15 mouse cellular contexts compared by ENCODE assay signal in genomic region chr9:106512729-106513450, GRCm38 (mm10). TPM values are rescaled to one million over a fixed set of nuclear protein-coding genes. Genes with fewer than 3 reads are reported as not detected.
DNase-seq lines count a peak whose midpoint lies in the region; ATAC-seq and TF ChIP-seq lines count a peak whose summit lies in the region.
"Had no signal": no experiment of that assay in that cellular context is flagged by ENCODE, and none has a peak within 500 bp of the region (broad histone marks: within the 10 kb centered on the region; RNA-seq: fewer than 3 reads in every experiment).

No protein-coding gene starts in this region.

- no peaks in the 10 kb centered on the region for H3K9me3 ChIP-seq in forebrain, postnatal 0 days (ENCODE audit: low read length)
- no peaks in the 10 kb centered on the region for H3K9me3 ChIP-seq in forebrain, embryonic 11.5 days (ENCODE audit: control insufficient read depth, low read length)
- no peaks in the 10 kb centered on the region for H3K9me3 ChIP-seq in G1E (replicated peaks)
- no peaks in the 10 kb centered on the region for H3K9me3 ChIP-seq in lung, embryonic 16.5 days (ENCODE audit: control insufficient read depth, low read length)
- no peaks in the 10 kb centered on the region for H3K9me3 ChIP-seq in hindbrain, embryonic 10.5 days

- no peak overlapping the region for H3K4me2 ChIP-seq in forebrain, postnatal 0 days (ENCODE audit: low read depth)
- no peak overlapping the region for H3K4me2 ChIP-seq in forebrain, embryonic 11.5 days (ENCODE audit: low read depth, low read length, severe bottlenecking)
- H3K4me2 ChIP-seq in lung, embryonic 16.5 days (ENCODE audit: low read depth, low read length), result no peak overlapping the region

- no peak overlapping the region for H3K4me3 ChIP-seq in forebrain, postnatal 0 days (ENCODE audit: low read depth, low read length)
- H3K4me3 ChIP-seq in forebrain, embryonic 11.5 days (ENCODE audit: low read depth, low read length), result no peak overlapping the region
- H3K4me3 ChIP-seq in layer of hippocampus, adult 2 months, result no peak overlapping the region
- no peak overlapping the region; the same call in 1 of the 2 replicates for H3K4me3 ChIP-seq in G1E (ENCODE audit: low read depth, low read length)
- no peak overlapping the region for H3K4me3 ChIP-seq in lung, embryonic 16.5 days (ENCODE audit: low read length)
- H3K4me3 ChIP-seq in hindbrain, embryonic 10.5 days, result no peak overlapping the region

- no peaks in the 10 kb centered on the region for H3K36me3 ChIP-seq in forebrain, postnatal 0 days (ENCODE audit: insufficient read depth)
- no peaks in the 10 kb centered on the region for H3K36me3 ChIP-seq in forebrain, embryonic 11.5 days (ENCODE audit: control insufficient read depth, insufficient read depth, low read length)
- H3K36me3 ChIP-seq in G1E (replicated peaks), result no peaks in the 10 kb centered on the region
- no peaks in the 10 kb centered on the region for H3K36me3 ChIP-seq in lung, embryonic 16.5 days (ENCODE audit: control insufficient read depth, insufficient read depth, low read length)
- H3K36me3 ChIP-seq in hindbrain, embryonic 10.5 days, result no peaks in the 10 kb centered on the region

- WGBS in forebrain, postnatal 0 days, result 35% methylated on average over 13 of the region's 13 CpGs
- WGBS in forebrain, embryonic 11.5 days, result 69% methylated on average over 13 of the region's 13 CpGs
- 35% methylated on average over 13 of the region's 13 CpGs for WGBS in lung, embryonic 16.5 days
- 77% methylated on average over 13 of the region's 13 CpGs for WGBS in hindbrain, embryonic 10.5 days

- no peak for TF ChIP-seq CTCF in forebrain, postnatal 0 days (IDR thresholded peaks at IDR 0.05; ENCODE audit: low read depth)
- no peak for TF ChIP-seq CTCF in layer of hippocampus, adult 2 months (conservative IDR thresholded peaks at IDR 0.05)
- TF ChIP-seq CTCF in G1E (IDR thresholded peaks at IDR 0.05; ENCODE audit: low read depth, low read length), result no peak

- H3K27me3 ChIP-seq in forebrain, postnatal 0 days (ENCODE audit: insufficient read depth, low read length), result no peaks in the 10 kb centered on the region
- no peaks in the 10 kb centered on the region for H3K27me3 ChIP-seq in forebrain, embryonic 11.5 days (ENCODE audit: control insufficient read depth, insufficient read depth, low read length)
- peaks cover 4% of the 10 kb centered on the region for H3K27me3 ChIP-seq in G1E (ENCODE audit: insufficient read depth, low read length)
- H3K27me3 ChIP-seq in lung, embryonic 16.5 days (ENCODE audit: control insufficient read depth, insufficient read depth, low read depth, low read length), result no peaks in the 10 kb centered on the region
- no peaks in the 10 kb centered on the region for H3K27me3 ChIP-seq in hindbrain, embryonic 10.5 days (ENCODE audit: insufficient read depth, poor library complexity, severe bottlenecking)

- H3K4me1 ChIP-seq in forebrain, postnatal 0 days (ENCODE audit: insufficient read depth), result peaks cover 6% of the 10 kb centered on the region
- H3K4me1 ChIP-seq in forebrain, embryonic 11.5 days (replicated peaks; ENCODE audit: control insufficient read depth, insufficient read depth, low read length), result no peaks in the 10 kb centered on the region
- peaks cover 35% of the 10 kb centered on the region for H3K4me1 ChIP-seq in G1E (ENCODE audit: insufficient read depth, low read depth, low read length)
- peaks cover 8% of the 10 kb centered on the region for H3K4me1 ChIP-seq in lung, embryonic 16.5 days (replicated peaks; ENCODE audit: control insufficient read depth, insufficient read depth, low read length)
- no peaks in the 10 kb centered on the region for H3K4me1 ChIP-seq in hindbrain, embryonic 10.5 days (replicated peaks)

- H3K27ac ChIP-seq in forebrain, postnatal 0 days (ENCODE audit: low read depth, low read length), result peak overlapping the region; percentile 51
- H3K27ac ChIP-seq in forebrain, embryonic 11.5 days (ENCODE audit: low read depth, low read length), result no peak overlapping the region
- H3K27ac ChIP-seq in layer of hippocampus, adult 2 months, result no peak overlapping the region
- H3K27ac ChIP-seq in lung, embryonic 16.5 days (ENCODE audit: low read length), result no peak overlapping the region
- H3K27ac ChIP-seq in hindbrain, embryonic 10.5 days, result no peak overlapping the region

- ATAC-seq in forebrain, postnatal 0 days, result peak; percentile 83
- ATAC-seq in forebrain, embryonic 11.5 days (replicated peaks; ENCODE audit: low FRiP score), result no peak
- no peak; the same call in 1 of the 2 replicates for ATAC-seq in G1E (ENCODE audit: extremely low read depth, insufficient number of reproducible peaks, low FRiP score, poor library complexity, severe bottlenecking)
- peak; percentile 54 for ATAC-seq in lung, embryonic 16.5 days (ENCODE audit: low read depth)
- ATAC-seq: intestine, embryonic 16.5 days had no signal

- peak; percentile 68 for DNase-seq in forebrain, postnatal 0 days
- no peak for DNase-seq in forebrain, embryonic 11.5 days (ENCODE audit: low spot score)
- DNase-seq in layer of hippocampus, adult 2 months (ENCODE audit: low spot score in 2 of 2), result peak; percentile 10 to 34
- no peak for DNase-seq in layer of hippocampus, adult 9-10 months (ENCODE audit: low spot score)
- peak; percentile 43 for DNase-seq in G1E (ENCODE audit: low spot score)
- no peak for DNase-seq in hindbrain, embryonic 10.5 days (ENCODE audit: low spot score)
- no peak for DNase-seq in spleen, postnatal 10 days (ENCODE audit: low spot score in 2 of 2)
- DNase-seq: cerebellum, postnatal 14 days had no signal

- no peak overlapping the region for H3K9ac ChIP-seq in forebrain, postnatal 0 days
- H3K9ac ChIP-seq in forebrain, embryonic 11.5 days (ENCODE audit: low read length), result no peak overlapping the region
- H3K9ac ChIP-seq in lung, embryonic 16.5 days (ENCODE audit: low read length), result no peak overlapping the region

RNA-seq across cellular contexts. Expression of gene Iqcf5, which starts 1.5 kb away (rescaled TPM):
- total RNA-seq in forebrain, postnatal 0 days (2014; rRNA removed), result not detected in 2 replicates
- polyA plus RNA-seq in forebrain, postnatal 0 days (2015; fragmentation: Nextera tagmentation; extraction: Ambion mirVana), result 0.41 TPM in 1 of 2 replicates, not detected in the other
- not detected in 2 replicates for polyA plus RNA-seq in forebrain, embryonic 11.5 days (2014; fragmentation: Nextera tagmentation; extraction: Ambion mirVana)
- total RNA-seq in layer of hippocampus, adult 2 months (2021), result not detected
- 3.6 and 5.3 TPM in 2 replicates for total RNA-seq in G1E (2014; fragmentation: Nextera tagmentation)
- total RNA-seq in G1E (2017), result 0.76 and 1.2 TPM in 2 replicates
- polyA plus RNA-seq in G1E (2012), result 0.13 TPM in 1 of 2 replicates, not detected in the other
- polyA plus RNA-seq in lung, embryonic 16.5 days (2015; fragmentation: Nextera tagmentation; extraction: Ambion mirVana), result not detected in 2 replicates
- polyA plus RNA-seq in hindbrain, embryonic 10.5 days (2016; fragmentation: Nextera tagmentation; extraction: Ambion mirVana), result not detected in 2 replicates
- total RNA-seq: gastrocnemius, adult 18-20 months had no signal
- polyA plus RNA-seq: C2C12; heart, embryonic 16.5 days; intestine, embryonic 16.5 days; liver, embryonic 16.5 days; small intestine, adult 2 months had no signal

RNA-seq across cellular contexts. Expression of gene Iqcf1, which starts 13.1 kb away (rescaled TPM):
- total RNA-seq in forebrain, postnatal 0 days (2014; rRNA removed), result not detected in 2 replicates
- not detected in 2 replicates for polyA plus RNA-seq in forebrain, postnatal 0 days (2015; fragmentation: Nextera tagmentation; extraction: Ambion mirVana)
- not detected in 2 replicates for polyA plus RNA-seq in forebrain, embryonic 11.5 days (2014; fragmentation: Nextera tagmentation; extraction: Ambion mirVana)
- total RNA-seq in layer of hippocampus, adult 2 months (2021), result not detected
- total RNA-seq in G1E (2014; fragmentation: Nextera tagmentation) (not detected in 2 replicates), G1E (2017) (not detected in 2 replicates)
- not detected in 2 replicates for polyA plus RNA-seq in G1E (2012)
- not detected in 2 replicates for polyA plus RNA-seq in lung, embryonic 16.5 days (2015; fragmentation: Nextera tagmentation; extraction: Ambion mirVana)
- not detected in 2 replicates for polyA plus RNA-seq in hindbrain, embryonic 10.5 days (2016; fragmentation: Nextera tagmentation; extraction: Ambion mirVana)
- total RNA-seq: gastrocnemius, adult 18-20 months had no signal
- polyA plus RNA-seq: heart, embryonic 16.5 days; intestine, embryonic 16.5 days; liver, embryonic 16.5 days; small intestine, adult 2 months had no signal

RNA-seq across cellular contexts. Expression of gene Parp3, which starts 36.1 kb away (rescaled TPM):
- 2.2 and 6.2 TPM in 2 replicates for total RNA-seq in forebrain, postnatal 0 days (2014; rRNA removed)
- 1.4 and 1.7 TPM in 2 replicates for polyA plus RNA-seq in forebrain, postnatal 0 days (2015; fragmentation: Nextera tagmentation; extraction: Ambion mirVana)
- 1.2 TPM in 2 replicates for polyA plus RNA-seq in forebrain, embryonic 11.5 days (2014; fragmentation: Nextera tagmentation; extraction: Ambion mirVana)
- total RNA-seq in layer of hippocampus, adult 2 months (2021), result 1 to 10 TPM; 3.0 to 3.7 TPM
- total RNA-seq in G1E (2014; fragmentation: Nextera tagmentation) (3.5 TPM in 1 of 2 replicates, not detected in the other), G1E (2017) (2.8 and 3.2 TPM in 2 replicates)
- 0.48 and 0.85 TPM in 2 replicates for polyA plus RNA-seq in G1E (2012)
- 4.7 and 6.0 TPM in 2 replicates for polyA plus RNA-seq in lung, embryonic 16.5 days (2015; fragmentation: Nextera tagmentation; extraction: Ambion mirVana)
- polyA plus RNA-seq in hindbrain, embryonic 10.5 days (2016; fragmentation: Nextera tagmentation; extraction: Ambion mirVana), result 1.6 and 1.8 TPM in 2 replicates

RNA-seq across cellular contexts. Expression of gene Rrp9, which starts 37.1 kb away (rescaled TPM):
- total RNA-seq in forebrain, postnatal 0 days (2014; rRNA removed), result 45.6 and 52.9 TPM in 2 replicates
- 46.5 and 47.3 TPM in 2 replicates for polyA plus RNA-seq in forebrain, postnatal 0 days (2015; fragmentation: Nextera tagmentation; extraction: Ambion mirVana)
- 56.5 and 63.7 TPM in 2 replicates for polyA plus RNA-seq in forebrain, embryonic 11.5 days (2014; fragmentation: Nextera tagmentation; extraction: Ambion mirVana)
- total RNA-seq in layer of hippocampus, adult 2 months (2021), result 10 to 100 TPM; 35.4 to 36.6 TPM
- 25.7 and 45.8 TPM in 2 replicates for total RNA-seq in G1E (2014; fragmentation: Nextera tagmentation)
- 32.6 and 39.2 TPM in 2 replicates for total RNA-seq in G1E (2017)
- polyA plus RNA-seq in G1E (2012), result 357 and 455 TPM in 2 replicates
- polyA plus RNA-seq in lung, embryonic 16.5 days (2015; fragmentation: Nextera tagmentation; extraction: Ambion mirVana), result 39.4 and 39.8 TPM in 2 replicates
- 64.1 and 76.2 TPM in 2 replicates for polyA plus RNA-seq in hindbrain, embryonic 10.5 days (2016; fragmentation: Nextera tagmentation; extraction: Ambion mirVana)

RNA-seq across cellular contexts. Expression of gene Gpr62, which starts 47.2 kb away (rescaled TPM):
- 1.5 and 1.8 TPM in 2 replicates for total RNA-seq in forebrain, postnatal 0 days (2014; rRNA removed)
- polyA plus RNA-seq in forebrain, postnatal 0 days (2015; fragmentation: Nextera tagmentation; extraction: Ambion mirVana), result 2.3 and 3.0 TPM in 2 replicates
- 0.19 and 0.71 TPM in 2 replicates for polyA plus RNA-seq in forebrain, embryonic 11.5 days (2014; fragmentation: Nextera tagmentation; extraction: Ambion mirVana)
- total RNA-seq in layer of hippocampus, adult 2 months (2021), result 10 to 100 TPM; 11.6 to 12.4 TPM
- total RNA-seq in G1E (2014; fragmentation: Nextera tagmentation) (not detected in 2 replicates), G1E (2017) (not detected in 2 replicates)
- not detected in 2 replicates for polyA plus RNA-seq in G1E (2012)
- polyA plus RNA-seq in lung, embryonic 16.5 days (2015; fragmentation: Nextera tagmentation; extraction: Ambion mirVana), result 0.18 TPM in 2 replicates
- polyA plus RNA-seq in hindbrain, embryonic 10.5 days (2016; fragmentation: Nextera tagmentation; extraction: Ambion mirVana), result 0.10 and 0.17 TPM in 2 replicates

Comparison
In these comparisons a context has a peak if more than half of its experiments do, and no peak if none do; other contexts are left out.
1. ATAC-seq: peak in forebrain, postnatal 0 days (single experiment) and lung, embryonic 16.5 days (single experiment); none in forebrain, embryonic 11.5 days (single experiment) and G1E (single experiment).
2. DNase-seq: peak in forebrain, postnatal 0 days (single experiment), layer of hippocampus, adult 2 months (2 of 2) and G1E (single experiment); none in forebrain, embryonic 11.5 days (single experiment), layer of hippocampus, adult 9-10 months (single experiment), hindbrain, embryonic 10.5 days (single experiment) and spleen, postnatal 10 days (0 of 2).